33 mouse cellular contexts compared by ENCODE assay signal in the genomic region with DNA sequence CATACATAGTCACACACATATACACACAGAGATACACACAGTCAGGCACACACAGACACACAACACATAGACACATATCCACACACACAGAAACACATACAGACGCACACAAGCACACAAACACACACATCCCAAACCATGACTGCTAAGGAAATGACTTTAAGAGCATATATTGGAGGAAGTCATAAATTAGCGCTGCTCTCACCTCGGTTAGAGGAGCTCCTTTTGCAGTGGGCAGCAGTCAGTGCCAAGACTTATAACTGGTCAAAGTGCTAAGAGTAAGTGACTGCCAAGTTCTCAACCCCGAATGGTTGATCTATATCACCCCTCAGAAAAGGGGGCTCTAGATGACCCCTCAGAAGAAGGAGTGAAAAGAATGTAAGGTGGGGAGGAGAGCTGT. TPM values are rescaled to one million over a fixed set of nuclear protein-coding genes. Genes with fewer than 3 reads are reported as not detected.
"Had no signal": no experiment of that assay in that cellular context is flagged by ENCODE, and none has a peak within 500 bp of the region (broad histone marks: within the 10 kb centered on the region; RNA-seq: fewer than 3 reads in every experiment).

No protein-coding gene starts in this region.

- H3K36me3 ChIP-seq: limb, embryonic 10.5 days; limb, embryonic 12.5 days; limb, embryonic 13.5 days; limb, embryonic 15.5 days; liver, embryonic 12.5 days; liver, embryonic 13.5 days; liver, embryonic 15.5 days; lung, embryonic 15.5 days; midbrain, embryonic 10.5 days; midbrain, embryonic 12.5 days; midbrain, embryonic 13.5 days; midbrain, embryonic 15.5 days had no signal

- H3K4me3 ChIP-seq: limb, embryonic 10.5 days; limb, embryonic 12.5 days; limb, embryonic 13.5 days; limb, embryonic 15.5 days; liver, embryonic 12.5 days; liver, embryonic 13.5 days; liver, embryonic 15.5 days; lung, embryonic 15.5 days; megakaryocyte, embryonic 14.5 days; midbrain, embryonic 10.5 days; midbrain, embryonic 12.5 days; midbrain, embryonic 13.5 days; midbrain, embryonic 15.5 days; myocyte had no signal

- ATAC-seq: liver, embryonic 12.5 days; liver, postnatal 0 days; lung, postnatal 0 days; midbrain, embryonic 13.5 days; midbrain, embryonic 15.5 days; midbrain, embryonic 16.5 days had no signal

- H3K27me3 ChIP-seq: limb, embryonic 15.5 days; liver, embryonic 13.5 days; liver, embryonic 15.5 days; lung, embryonic 15.5 days; midbrain, embryonic 12.5 days; midbrain, embryonic 13.5 days; midbrain, embryonic 15.5 days had no signal

- H3K4me2 ChIP-seq: limb, embryonic 12.5 days; limb, embryonic 13.5 days; limb, embryonic 15.5 days; liver, embryonic 11.5 days; liver, embryonic 12.5 days; liver, embryonic 13.5 days; liver, embryonic 15.5 days; lung, embryonic 14.5 days; lung, embryonic 15.5 days; midbrain, embryonic 11.5 days; midbrain, embryonic 12.5 days; midbrain, embryonic 13.5 days; midbrain, embryonic 15.5 days had no signal

- H3K4me1 ChIP-seq: liver, embryonic 12.5 days; liver, embryonic 13.5 days; liver, embryonic 15.5 days; lung, embryonic 15.5 days; megakaryocyte, embryonic 14.5 days; midbrain, embryonic 12.5 days; midbrain, embryonic 13.5 days; midbrain, embryonic 15.5 days had no signal

- H3K9ac ChIP-seq: limb, embryonic 12.5 days; limb, embryonic 13.5 days; limb, embryonic 15.5 days; liver, embryonic 12.5 days; liver, embryonic 13.5 days; liver, embryonic 14.5 days; liver, embryonic 15.5 days; liver, postnatal 0 days; lung, embryonic 14.5 days; lung, embryonic 15.5 days; midbrain, embryonic 12.5 days; midbrain, embryonic 13.5 days; midbrain, embryonic 15.5 days had no signal

- DNase-seq: left cerebral cortex, postnatal 4 days; liver; liver, embryonic 13.5 days; liver, postnatal 0 days; lung, adult 18-20 months; lung, adult 2 months; lung, embryonic 14.5 days; lung, postnatal 4 days; midbrain, embryonic 14.5 days had no signal

- H3K27ac ChIP-seq: limb, embryonic 10.5 days; limb, embryonic 12.5 days; limb, embryonic 13.5 days; limb, embryonic 15.5 days; liver, embryonic 12.5 days; liver, embryonic 13.5 days; liver, embryonic 14.5 days; liver, embryonic 15.5 days; lung, embryonic 15.5 days; macrophage; midbrain, embryonic 10.5 days; midbrain, embryonic 12.5 days; midbrain, embryonic 13.5 days; midbrain, embryonic 15.5 days had no signal

- H3K9me3 ChIP-seq: limb, embryonic 10.5 days; limb, embryonic 12.5 days; limb, embryonic 13.5 days; limb, embryonic 15.5 days; liver, embryonic 12.5 days; liver, embryonic 13.5 days; liver, embryonic 15.5 days; lung, embryonic 15.5 days; midbrain, embryonic 10.5 days; midbrain, embryonic 12.5 days; midbrain, embryonic 13.5 days; midbrain, embryonic 15.5 days had no signal

RNA-seq across cellular contexts. Expression of a gene that starts 42.4 kb away (rescaled TPM):
- total RNA-seq: liver, adult 2 months; megakaryocyte progenitor cell, adult 5-6 weeks; megakaryocyte, adult 5-6 weeks; megakaryocyte-erythroid progenitor cell, adult 5-6 weeks; monocyte, adult 5-6 weeks had no signal
- polyA plus RNA-seq: liver, adult 2 months; macrophage had no signal
